Mouse (Mus musculus): ENCODE data around the gene Erh. TPM values are rescaled to one million over a fixed set of nuclear protein-coding genes. Genes with fewer than 3 reads are reported as not detected.

The Erh gene
- polyA plus RNA-seq, 1 experiment from 2014 or later = 295 TPM

DNA sequence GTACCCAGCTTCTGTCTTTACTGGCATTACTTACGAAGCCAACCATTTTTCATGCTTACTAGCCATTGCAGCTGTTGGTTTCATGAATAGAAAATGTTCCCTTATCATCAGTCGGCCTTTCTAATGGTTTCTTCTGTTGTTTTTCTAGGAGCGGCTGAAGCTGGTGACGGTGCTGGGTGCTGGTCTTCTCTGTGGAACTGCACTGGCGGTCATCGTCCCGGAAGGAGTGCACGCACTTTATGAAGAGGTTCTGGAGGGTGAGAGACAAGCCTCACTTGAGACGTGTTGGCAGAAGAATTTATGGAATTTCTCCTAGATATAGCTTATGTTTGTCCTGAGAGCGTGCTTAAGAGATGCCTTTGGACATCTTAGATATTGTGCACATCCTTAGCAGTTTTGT, 18.2 kb upstream of the Erh start:
- no peaks in the 10 kb centered on the region for H3K9me3 ChIP-seq
- no peak for ATAC-seq (ENCODE audit: low FRiP score, low read depth)
- no peak overlapping the region for H3K9ac ChIP-seq
- no peak overlapping the region for H3K4me3 ChIP-seq
- H3K4me2 ChIP-seq (replicated peaks) = no peak overlapping the region
- no peaks in the 10 kb centered on the region for H3K4me1 ChIP-seq
- H3K27me3 ChIP-seq (replicated peaks) = no peaks in the 10 kb centered on the region
- H3K36me3 ChIP-seq = peaks cover 20% of the 10 kb centered on the region
- H3K27ac ChIP-seq = no peak overlapping the region
- 95% methylated on average over 10 of the region's 10 CpGs for WGBS

GRCm38 (mm10) chr12:80658661-80659060, 14.5 kb upstream of the Erh start:
- H3K4me2 ChIP-seq (replicated peaks) = no peak overlapping the region
- no peaks in the 10 kb centered on the region for H3K4me1 ChIP-seq
- H3K27ac ChIP-seq = no peak overlapping the region
- ATAC-seq (ENCODE audit: low FRiP score, low read depth) = no peak
- H3K9me3 ChIP-seq = no peaks in the 10 kb centered on the region
- WGBS = 92% methylated on average over 6 of the region's 6 CpGs
- no peak overlapping the region for H3K9ac ChIP-seq
- H3K36me3 ChIP-seq = 0 out of 2 replicates have a peak, but pooled peaks cover 11% of the 10 kb centered on the region
- no peaks in the 10 kb centered on the region for H3K27me3 ChIP-seq (replicated peaks)
- H3K4me3 ChIP-seq = no peak overlapping the region

- H3K4me3 ChIP-seq = no peak overlapping the region
- H3K9ac ChIP-seq = no peak overlapping the region
- no peak for ATAC-seq (ENCODE audit: low FRiP score, low read depth)
- no peaks in the 10 kb centered on the region for H3K9me3 ChIP-seq
- no peaks in the 10 kb centered on the region for H3K4me1 ChIP-seq
- H3K27me3 ChIP-seq (replicated peaks) = no peaks in the 10 kb centered on the region
- no peak overlapping the region for H3K4me2 ChIP-seq (replicated peaks)
- H3K27ac ChIP-seq = no peak overlapping the region
- WGBS = 91% methylated on average over 3 of the region's 3 CpGs
- H3K36me3 ChIP-seq = 0 out of 2 replicates have a peak, but pooled peaks cover 3% of the 10 kb centered on the region
Observed at GRCm38 (mm10) chr12:80654659-80655025, 10.5 kb upstream of the Erh start.

GRCm38 (mm10) chr12:80653951-80654658, 10.0 kb upstream of the Erh start:
- WGBS = 93% methylated on average over 7 of the region's 7 CpGs
- H3K27ac ChIP-seq = no peak overlapping the region
- ATAC-seq (ENCODE audit: low FRiP score, low read depth) = no peak

DNA sequence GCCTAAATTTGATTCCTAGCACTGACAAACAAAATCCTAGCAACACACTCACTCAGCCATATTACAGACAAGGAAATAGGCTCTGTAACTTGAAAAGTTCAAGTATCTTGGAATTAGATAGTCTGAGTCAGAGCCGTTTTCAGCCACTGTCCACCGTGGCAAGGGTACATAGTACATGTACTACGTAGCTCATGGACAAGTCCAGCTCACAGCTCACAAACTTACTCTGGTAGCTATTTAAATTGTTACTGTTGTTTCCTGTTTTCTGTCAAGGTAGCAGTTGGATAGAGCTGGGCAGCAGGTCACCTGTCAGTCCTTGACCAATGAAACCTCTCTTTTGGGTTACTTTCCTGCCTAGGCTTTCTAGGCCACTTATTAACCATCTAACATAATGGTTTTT, 2.2 kb upstream of the Erh start:
- 0 out of 2 replicates have a peak overlapping the region, but pooled peaks have one; percentile 18 for H3K9ac ChIP-seq
- H3K27me3 ChIP-seq (replicated peaks) = no peaks in the 10 kb centered on the region
- no peak for ATAC-seq (ENCODE audit: low FRiP score, low read depth)
- H3K4me1 ChIP-seq = peaks cover 28% of the 10 kb centered on the region
- peaks cover 5% of the 10 kb centered on the region; the same call in 1 of the 2 replicates for H3K36me3 ChIP-seq
- no peak overlapping the region for H3K27ac ChIP-seq
- WGBS = 95% methylated on average over 3 of the region's 3 CpGs
- H3K4me3 ChIP-seq = no peak overlapping the region
- peak overlapping the region; percentile 87 for H3K4me2 ChIP-seq (replicated peaks)
- H3K9me3 ChIP-seq = no peaks in the 10 kb centered on the region

More at GRCm38 (mm10) chr12:80653951-80654658, 10.0 kb upstream of the Erh start:
- Histone ChIP-seq H3K9me3 (no peaks in the 10 kb centered on the region), H3K4me1 (no peaks in the 10 kb centered on the region), H3K4me2 (replicated peaks) (no peak overlapping the region), H3K9ac (no peak overlapping the region), H3K27me3 (replicated peaks) (no peaks in the 10 kb centered on the region), H3K36me3 (peaks cover 4% of the 10 kb centered on the region; the same call in 1 of the 2 replicates), H3K4me3 (no peak overlapping the region)

- Histone ChIP-seq H3K4me2 (replicated peaks) (peak overlapping the region; percentile 87), H3K27me3 (replicated peaks) (no peaks in the 10 kb centered on the region), H3K36me3 (peaks cover 19% of the 10 kb centered on the region), H3K4me1 (peaks cover 28% of the 10 kb centered on the region), H3K4me3 (peak overlapping the region; percentile 85), H3K27ac (no peak overlapping the region), H3K9ac (peak overlapping the region; percentile 73), H3K9me3 (no peaks in the 10 kb centered on the region)
- 0 out of 2 replicates have a peak, but pooled peaks have one; percentile 1 for ATAC-seq (ENCODE audit: low FRiP score, low read depth)
- WGBS = 8% methylated on average over 18 of the region's 18 CpGs
Observed at GRCm38 (mm10) chr12:80644506-80644868, 346 bp upstream of the Erh start.

- Histone ChIP-seq H3K36me3 (peaks cover 31% of the 10 kb centered on the region), H3K27ac (peak overlapping the region; percentile 81), H3K4me3 (peak overlapping the region; percentile 85), H3K4me1 (peaks cover 28% of the 10 kb centered on the region), H3K9me3 (no peaks in the 10 kb centered on the region), H3K9ac (peak overlapping the region; percentile 94), H3K27me3 (replicated peaks) (no peaks in the 10 kb centered on the region), H3K4me2 (replicated peaks) (peak overlapping the region; percentile 87)
- 2% methylated on average over 48 of the region's 48 CpGs for WGBS
- peak; percentile 82 for ATAC-seq (ENCODE audit: low FRiP score, low read depth)
Observed at GRCm38 (mm10) chr12:80642725-80643692, 1.1 kb downstream of the Erh start.

GRCm38 (mm10) chr12:80631790-80632189, 12.4 kb downstream of the Erh start:
- ATAC-seq (ENCODE audit: low FRiP score, low read depth) = no peak
- Histone ChIP-seq H3K9me3 (no peaks in the 10 kb centered on the region), H3K9ac (no peak overlapping the region), H3K4me2 (replicated peaks) (no peak overlapping the region), H3K36me3 (peaks cover 52% of the 10 kb centered on the region), H3K4me3 (no peak overlapping the region), H3K27ac (no peak overlapping the region), H3K4me1 (no peaks in the 10 kb centered on the region), H3K27me3 (replicated peaks) (no peaks in the 10 kb centered on the region)
- 89% methylated on average over 5 of the region's 5 CpGs for WGBS

GRCm38 (mm10) chr12:80620501-80620900, 23.6 kb downstream of the Erh start:
- Histone ChIP-seq H3K4me3 (no peak overlapping the region), H3K36me3 (no peaks in the 10 kb centered on the region), H3K4me1 (no peaks in the 10 kb centered on the region), H3K27ac (no peak overlapping the region), H3K9ac (no peak overlapping the region), H3K27me3 (replicated peaks) (no peaks in the 10 kb centered on the region), H3K4me2 (replicated peaks) (no peak overlapping the region), H3K9me3 (no peaks in the 10 kb centered on the region)
- no peak for ATAC-seq (ENCODE audit: low FRiP score, low read depth)
- 80% methylated on average over 5 of the region's 5 CpGs for WGBS

- Histone ChIP-seq H3K9ac (no peak overlapping the region), H3K27ac (no peak overlapping the region), H3K36me3 (no peaks in the 10 kb centered on the region), H3K27me3 (replicated peaks) (no peaks in the 10 kb centered on the region), H3K4me1 (no peaks in the 10 kb centered on the region), H3K9me3 (no peaks in the 10 kb centered on the region), H3K4me3 (no peak overlapping the region), H3K4me2 (replicated peaks) (no peak overlapping the region)
- whole genome bisulfite sequencing = 39% methylated on average over 7 of the region's 7 CpGs
- ATAC-seq (ENCODE audit: low FRiP score, low read depth) = no peak
Observed at GRCm38 (mm10) chr12:80615371-80616257, 28.5 kb downstream of the Erh start.

DNA sequence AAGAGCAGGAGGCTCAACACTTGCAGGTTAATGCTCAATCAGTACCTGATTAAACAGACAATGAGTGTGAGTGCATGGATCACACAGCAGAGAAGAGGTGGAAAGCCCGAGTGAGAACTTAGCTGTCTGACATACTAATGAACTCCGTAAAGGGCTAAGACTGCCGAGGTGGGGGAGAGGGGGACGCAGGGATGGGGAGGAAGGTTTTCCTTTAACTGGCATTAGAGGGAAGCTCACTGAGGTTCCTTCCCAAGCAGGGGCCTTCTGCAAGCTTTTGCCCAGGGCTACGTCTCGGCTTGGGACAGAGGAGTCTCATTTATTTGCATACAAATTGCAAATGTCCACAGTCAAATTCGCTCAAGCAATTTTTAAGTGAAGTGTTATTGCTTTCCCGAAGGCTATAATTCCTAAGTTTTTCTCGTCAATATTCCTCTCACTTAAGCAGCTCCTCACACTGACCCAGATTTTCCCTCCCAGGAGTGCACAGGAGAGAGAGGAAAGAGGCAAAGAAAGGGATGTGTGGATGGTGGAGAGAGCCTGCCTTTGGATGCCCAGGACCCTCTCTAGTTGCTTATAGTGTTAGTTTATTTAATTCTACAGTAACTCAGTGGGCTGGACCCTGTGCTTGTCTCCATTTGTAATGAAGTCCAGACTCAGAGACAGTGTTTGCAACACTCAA, 31.9 kb downstream of the Erh start:
- Histone ChIP-seq H3K4me3 (no peak overlapping the region), H3K27me3 (replicated peaks) (no peaks in the 10 kb centered on the region), H3K27ac (no peak overlapping the region), H3K9ac (no peak overlapping the region), H3K9me3 (no peaks in the 10 kb centered on the region), H3K4me2 (replicated peaks) (no peak overlapping the region), H3K4me1 (no peaks in the 10 kb centered on the region), H3K36me3 (no peaks in the 10 kb centered on the region)
- 58% methylated on average over 9 of the region's 9 CpGs for WGBS
- ATAC-seq (ENCODE audit: low FRiP score, low read depth) = no peak

Measured in neural tube, embryonic 12.5 days (tissue).